Mouse (Mus musculus): Measurements from ENCODE around the gene Myo9b. TPM values are rescaled to one million over a fixed set of nuclear protein-coding genes. Genes with fewer than 3 reads are reported as not detected.

The Myo9b gene
- total RNA-seq (2023): 142 and 167 TPM in 2 replicates

GRCm38 (mm10) chr8:71272286-71273150, at the start of gene Myo9b, which contains the start of gene Haus8:
Myo9b (plus strand) TSS chr8:71272714.
Haus8 (minus strand) TSS chr8:71272934.

GRCm38 (mm10) chr8:71366771-71367528, 94.4 kb downstream of the Myo9b start, which contains the start of gene Use1:
Use1 (plus strand) TSS chr8:71366848.

GRCm38 (mm10) chr8:71371236-71371848, 98.8 kb downstream of the Myo9b start, which contains the start of gene Ocel1:
Ocel1 (plus strand) TSS chr8:71371298.

GRCm38 (mm10) chr8:71381421-71381970, 109.0 kb downstream of the Myo9b start, which contains the start of gene Nr2f6:
Nr2f6 (minus strand) TSS chr8:71381960.

GRCm38 (mm10) chr8:71395629-71396028, 123.1 kb downstream of the Myo9b start, which contains the start of gene Ushbp1:
Ushbp1 (minus strand) TSS chr8:71395802.

GRCm38 (mm10) chr8:71396639-71397305, 124.3 kb downstream of the Myo9b start, which contains the start of gene Babam1:
Babam1 (plus strand) TSS chr8:71396861.

GRCm38 (mm10) chr8:71405401-71406098, 133.0 kb downstream of the Myo9b start, which contains the start of gene Ankle1:
Ankle1 (plus strand) TSS chr8:71406010.

Other genes starting within 250 kb of the Myo9b start
- 43.6 and 80.1 TPM in 2 replicates for gene Haus8, start 220 bp downstream of the Myo9b start, total RNA-seq (2023)
- gene Use1, start 94.1 kb downstream of the Myo9b start, total RNA-seq (2023): 129 and 136 TPM in 2 replicates
- 19.2 and 21.5 TPM in 2 replicates for gene Ocel1, start 98.6 kb downstream of the Myo9b start, total RNA-seq (2023)
- gene Nr2f6, start 109.2 kb downstream of the Myo9b start, total RNA-seq (2023): 8.2 and 8.6 TPM in 2 replicates
- 0.16 TPM in 1 of 2 replicates, not detected in the other for gene Ushbp1, start 123.1 kb downstream of the Myo9b start, total RNA-seq (2023)
- gene Babam1, start 124.1 kb downstream of the Myo9b start, total RNA-seq (2023): 48.3 and 53.8 TPM in 2 replicates
- gene Ankle1, start 133.3 kb downstream of the Myo9b start, total RNA-seq (2023): 11.3 and 13.8 TPM in 2 replicates
- 3.6 and 5.1 TPM in 2 replicates for gene Abhd8, start 190.9 kb downstream of the Myo9b start, total RNA-seq (2023)
- gene Mrpl34, start 192.2 kb downstream of the Myo9b start, total RNA-seq (2023): 17.4 and 18.6 TPM in 2 replicates
- gene Dda1, start 196.5 kb downstream of the Myo9b start, total RNA-seq (2023): 70.0 and 77.1 TPM in 2 replicates
- gene Ano8, start 213.2 kb downstream of the Myo9b start, total RNA-seq (2023): 3.0 and 3.9 TPM in 2 replicates
- 7.4 and 8.6 TPM in 2 replicates for gene Gtpbp3, start 215.4 kb downstream of the Myo9b start, total RNA-seq (2023)
- 0.47 TPM in 1 of 2 replicates, not detected in the other for gene Plvap, start 239.0 kb downstream of the Myo9b start, total RNA-seq (2023)